Mouse (Mus musculus) hindbrain, embryonic 11.5 days (tissue): ENCODE data around the gene Parp14. TPM values are rescaled to one million over a fixed set of nuclear protein-coding genes. Genes with fewer than 3 reads are reported as not detected.

Source experiments
- ATAC-seq: fragments of 200-750 bp; cut with Nextera tagmentation; 2 replicates; pipeline ENCODE4 v1.8.0; 2017; ENCODE audit warnings: mild to moderate bottlenecking, moderate TSS enrichment, moderate library complexity; ENCODE audit not compliant: low FRiP score
- DNase-seq: peaks from one replicate; pipeline ENCODE4 v3.0.0-alpha.2; 2015; ENCODE audit warnings: low spot score
- H3K27ac ChIP-seq: fragments of 300-500 bp; sonication (generic); 2 replicates; pipeline ENCODE4 v1.5.1; 2014; ENCODE audit warnings: mild to moderate bottlenecking, low read depth, low read length
- H3K27me3 ChIP-seq: fragments of 300-500 bp; sonication (generic); 2 replicates; pipeline ENCODE4 v1.6.1; 2014; ENCODE audit warnings: mild to moderate bottlenecking, low read length, moderate library complexity, mixed read lengths; ENCODE audit not compliant: control insufficient read depth, insufficient read depth
- H3K36me3 ChIP-seq: fragments of 300-500 bp; sonication (generic); 2 replicates; pipeline ENCODE4 v1.6.1; 2014; ENCODE audit warnings: mild to moderate bottlenecking, low read length, moderate library complexity, mixed read lengths; ENCODE audit not compliant: control insufficient read depth, insufficient read depth
- H3K4me1 ChIP-seq: fragments of 300-500 bp; sonication (generic); replicated peaks from 2 replicates; pipeline ENCODE4 v1.6.1; 2014; ENCODE audit warnings: low read length, mixed read lengths; ENCODE audit not compliant: control insufficient read depth, insufficient read depth
- H3K4me2 ChIP-seq: fragments of 300-500 bp; sonication (generic); replicated peaks from 2 replicates; pipeline ENCODE4 v1.6.1; 2014; ENCODE audit warnings: mild to moderate bottlenecking, low read depth, low read length
- H3K4me3 ChIP-seq: fragments of 300-500 bp; sonication (generic); 2 replicates; pipeline ENCODE4 v1.5.1; 2014; ENCODE audit warnings: low read depth, low read length
- H3K9ac ChIP-seq: fragments of 300-500 bp; sonication (generic); 2 replicates; pipeline ENCODE4 v1.6.1; 2014; ENCODE audit warnings: low read depth, low read length
- H3K9me3 ChIP-seq: fragments of 300-500 bp; sonication (generic); 2 replicates; pipeline ENCODE4 v1.6.1; 2016; ENCODE audit warnings: low read length; ENCODE audit not compliant: control insufficient read depth
- WGBS: fragments of 180-500 bp; shearing (Covaris S2); extraction: QIAGEN DNeasy Blood & Tissue Kit; methylation state at CpG from one replicate; pipeline ENCODE4 v1.1.7; 2014; 5-methylcytosine and 5-hydroxymethylcytosine counted together
- polyA plus RNA-seq: library from polyadenylated mRNA; unstranded; fragments of >200 nt; fragmentation: Nextera tagmentation; extraction: Ambion mirVana; gene quantifications from 2 replicates; pipeline ENCODE4 v1.2.1, GENCODE M21; 2014

Gene Parp14
- polyA plus RNA-seq, 1 experiment from 2014 or later: 0.25 TPM

GRCm38 (mm10) chr16:35784134-35784725, 87.1 kb downstream of the Parp14 start:
- no peak overlapping the region for H3K4me3 ChIP-seq

GRCm38 (mm10) chr16:35783207-35783573, 88.2 kb downstream of the Parp14 start:
- Histone ChIP-seq H3K27ac (no peak overlapping the region), H3K27me3 (no peaks in the 10 kb centered on the region), H3K4me1 (no peaks in the 10 kb centered on the region), H3K4me2 (no peak overlapping the region), H3K4me3 (no peak overlapping the region), H3K9ac (no peak overlapping the region), H3K9me3 (no peaks in the 10 kb centered on the region), H3K36me3 (no peaks in the 10 kb centered on the region)
- ATAC-seq: no peak
- 82% methylated on average over 3 of the region's 3 CpGs for WGBS
- no peak for DNase-seq

More at GRCm38 (mm10) chr16:35784134-35784725, 87.1 kb downstream of the Parp14 start:
- Histone ChIP-seq H3K4me2 (no peak overlapping the region), H3K9me3 (no peaks in the 10 kb centered on the region), H3K27ac (no peak overlapping the region), H3K36me3 (no peaks in the 10 kb centered on the region), H3K9ac (no peak overlapping the region), H3K4me1 (no peaks in the 10 kb centered on the region), H3K27me3 (no peaks in the 10 kb centered on the region)
- ATAC-seq (no peak), DNase-seq (no peak)
- WGBS: 86% methylated on average over 7 of the region's 7 CpGs

Other genes starting within 250 kb of the Parp14 start
- 20.1 and 21.1 TPM in 2 replicates for gene Dirc2, start 102.2 kb downstream of the Parp14 start, polyA plus RNA-seq
- 24.7 and 25.2 TPM in 2 replicates for gene Hspbap1, start 101.2 kb downstream of the Parp14 start, polyA plus RNA-seq
- 2.0 and 2.7 TPM in 2 replicates for gene Parp9, start 66.9 kb upstream of the Parp14 start, polyA plus RNA-seq
- gene Dtx3l, start 67.6 kb upstream of the Parp14 start, polyA plus RNA-seq: 2.2 and 2.5 TPM in 2 replicates
- 82.4 and 96.6 TPM in 2 replicates for gene Kpna1, start 107.2 kb upstream of the Parp14 start, polyA plus RNA-seq
- gene Wdr5b, start 169.6 kb upstream of the Parp14 start, polyA plus RNA-seq: 12.2 and 14.2 TPM in 2 replicates
- gene Fam162a, start 200.1 kb upstream of the Parp14 start, polyA plus RNA-seq: 207 and 223 TPM in 2 replicates
- gene Ccdc58, start 200.1 kb upstream of the Parp14 start, polyA plus RNA-seq: 71.6 and 78.4 TPM in 2 replicates